Mouse (Mus musculus): ENCODE data around the gene Agtr1a. TPM values are rescaled to one million over a fixed set of nuclear protein-coding genes. Genes with fewer than 3 reads are reported as not detected.

Gene Agtr1a
- 4.0 and 6.9 TPM in 2 replicates for polyA plus RNA-seq (2012; ENCODE audit: low replicate concordance)

GRCm38 (mm10) chr13:30336148-30336801 lies at the start of gene Agtr1a:
TSS of gene Agtr1a (plus strand) at chr13:30336441.

Other genes with a start within 250 kb of the Agtr1a start
- 0.06 and 0.59 TPM in 2 replicates for gene Mboat1, start 200.0 kb upstream of the Agtr1a start, polyA plus RNA-seq (2012; ENCODE audit: low replicate concordance)
- gene Uqcrfs1, start 208.9 kb downstream of the Agtr1a start, polyA plus RNA-seq (2012; ENCODE audit: low replicate concordance): 101 and 208 TPM in 2 replicates